ENCODE assay signal across 14 mouse cellular contexts in the genomic region with DNA sequence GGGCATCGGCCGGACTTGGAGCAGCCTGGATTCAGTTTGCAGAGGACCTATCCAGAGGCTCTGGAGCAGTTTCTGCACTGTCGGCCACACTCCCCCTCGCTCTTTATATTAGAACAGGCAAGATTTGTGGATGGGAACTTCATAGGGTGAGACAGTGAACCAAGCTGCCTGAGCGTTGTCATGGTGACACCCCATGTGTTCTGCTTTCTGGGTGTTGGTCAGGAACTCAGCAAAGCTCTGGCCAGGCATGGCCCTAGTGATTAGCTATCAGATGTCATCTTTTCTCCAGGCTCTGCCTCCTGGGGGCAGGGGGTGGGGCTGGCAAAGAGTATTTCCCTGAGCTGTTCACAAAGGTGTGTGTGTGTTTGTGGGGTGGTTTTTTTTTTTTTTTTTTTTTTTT. TPM values are rescaled to one million over a fixed set of nuclear protein-coding genes. Genes with fewer than 3 reads are reported as not detected.
DNase-seq lines count a peak whose midpoint lies in the region; ATAC-seq and TF ChIP-seq lines count a peak whose summit lies in the region.
"Had no signal": no experiment of that assay in that cellular context is flagged by ENCODE, and none has a peak within 500 bp of the region (broad histone marks: within the 10 kb centered on the region; RNA-seq: fewer than 3 reads in every experiment).

No protein-coding gene starts in this region.

- H3K4me2 ChIP-seq in hindbrain, embryonic 13.5 days: no peak overlapping the region
- H3K4me2 ChIP-seq in midbrain, embryonic 13.5 days (replicated peaks): no peak overlapping the region
- H3K4me2 ChIP-seq: heart, embryonic 13.5 days; limb, embryonic 12.5 days had no signal

- peak; percentile 30 for DNase-seq in hindbrain, embryonic 10.5 days (ENCODE audit: low spot score)
- peak; percentile 29 for DNase-seq in ES-E14 (ENCODE audit: low read depth, low spot score)
- DNase-seq in ZHBTc4 (ENCODE audit: low read depth, low spot score): peak; percentile 51
- DNase-seq in spleen, adult 12 weeks (ENCODE audit: low spot score): no peak
- DNase-seq: adrenal gland, postnatal 25 days; cerebellum, adult 9-11 months; kidney, adult 8-10 months; spleen, adult 18-20 months had no signal

- H3K9ac ChIP-seq in hindbrain, embryonic 13.5 days: no peak overlapping the region
- no peak overlapping the region for H3K9ac ChIP-seq in ES-E14 (ENCODE audit: insufficient read depth, low read depth, low read length, poor library complexity, severe bottlenecking)
- H3K9ac ChIP-seq in midbrain, embryonic 13.5 days (replicated peaks): no peak overlapping the region
- H3K9ac ChIP-seq: heart, embryonic 13.5 days; limb, embryonic 12.5 days had no signal

- H3K27me3 ChIP-seq in hindbrain, embryonic 10.5 days (ENCODE audit: insufficient read depth, poor library complexity, severe bottlenecking): no peaks in the 10 kb centered on the region
- 0 out of 2 replicates have a peak, but pooled peaks cover 4% of the 10 kb centered on the region for H3K27me3 ChIP-seq in hindbrain, embryonic 13.5 days
- H3K27me3 ChIP-seq in midbrain, embryonic 13.5 days: no peaks in the 10 kb centered on the region
- H3K27me3 ChIP-seq: heart, embryonic 13.5 days; limb, embryonic 12.5 days had no signal

- no peak overlapping the region for H3K4me3 ChIP-seq in hindbrain, embryonic 10.5 days
- no peak overlapping the region for H3K4me3 ChIP-seq in hindbrain, embryonic 13.5 days
- H3K4me3 ChIP-seq in ES-E14 (ENCODE audit: insufficient read depth in 1 of 2, low read depth in 1 of 2, low read length in 2 of 2, poor library complexity in 1 of 2, severe bottlenecking in 1 of 2): no peak overlapping the region
- no peak overlapping the region for H3K4me3 ChIP-seq in midbrain, embryonic 13.5 days (replicated peaks)
- H3K4me3 ChIP-seq: heart, embryonic 13.5 days; limb, embryonic 12.5 days had no signal

- H3K27ac ChIP-seq in hindbrain, embryonic 10.5 days: no peak overlapping the region
- H3K27ac ChIP-seq in hindbrain, embryonic 13.5 days: no peak overlapping the region
- no peak overlapping the region for H3K27ac ChIP-seq in ES-E14 (ENCODE audit: insufficient read depth, low read depth, low read length, poor library complexity, severe bottlenecking)
- no peak overlapping the region for H3K27ac ChIP-seq in midbrain, embryonic 13.5 days
- H3K27ac ChIP-seq: heart, embryonic 13.5 days; limb, embryonic 12.5 days had no signal

- 36% methylated on average over 5 of the region's 5 CpGs for WGBS in hindbrain, embryonic 10.5 days
- 39% methylated on average over 5 of the region's 5 CpGs for WGBS in hindbrain, embryonic 13.5 days
- 46% methylated on average over 5 of the region's 5 CpGs for WGBS in midbrain, embryonic 13.5 days

- no peak for ATAC-seq in hindbrain, embryonic 13.5 days (ENCODE audit: low FRiP score)
- 0 out of 2 replicates have a peak, but pooled peaks have one; percentile 45 for ATAC-seq in midbrain, embryonic 13.5 days
- no peak for ATAC-seq in activated CD4-positive, CD25-positive, alpha-beta regulatory T cell, adult 4 months
- ATAC-seq: lung, postnatal 0 days had no signal

- no peaks in the 10 kb centered on the region for H3K9me3 ChIP-seq in hindbrain, embryonic 10.5 days
- no peaks in the 10 kb centered on the region for H3K9me3 ChIP-seq in hindbrain, embryonic 13.5 days
- H3K9me3 ChIP-seq in ES-E14 (ENCODE audit: control insufficient read depth, insufficient read depth, low read depth, low read length): no peaks in the 10 kb centered on the region
- no peaks in the 10 kb centered on the region for H3K9me3 ChIP-seq in midbrain, embryonic 13.5 days
- H3K9me3 ChIP-seq: heart, embryonic 13.5 days; limb, embryonic 12.5 days had no signal

- H3K36me3 ChIP-seq in hindbrain, embryonic 10.5 days: no peaks in the 10 kb centered on the region
- H3K36me3 ChIP-seq in hindbrain, embryonic 13.5 days: no peaks in the 10 kb centered on the region
- H3K36me3 ChIP-seq in ES-E14 (ENCODE audit: control insufficient read depth, insufficient read depth, low read length, poor library complexity, severe bottlenecking): no peaks in the 10 kb centered on the region
- no peaks in the 10 kb centered on the region for H3K36me3 ChIP-seq in midbrain, embryonic 13.5 days
- H3K36me3 ChIP-seq: heart, embryonic 13.5 days; limb, embryonic 12.5 days had no signal

- H3K4me1 ChIP-seq in hindbrain, embryonic 10.5 days (replicated peaks): peaks cover 14% of the 10 kb centered on the region
- peaks cover 7% of the 10 kb centered on the region for H3K4me1 ChIP-seq in hindbrain, embryonic 13.5 days (replicated peaks)
- peaks cover 0 to 5% of the 10 kb centered on the region in 2 experiments; a peak in 1 of 4 replicates for H3K4me1 ChIP-seq in ES-E14 (ENCODE audit: control insufficient read depth in 2 of 2, insufficient read depth in 2 of 2, low read length in 2 of 2, poor library complexity in 1 of 2)
- peaks cover 6% of the 10 kb centered on the region for H3K4me1 ChIP-seq in midbrain, embryonic 13.5 days (replicated peaks)
- H3K4me1 ChIP-seq: limb, embryonic 12.5 days had no signal

- in situ Hi-C loops in ES-E14 (cut with MboI; ENCODE audit: low sequenced_read_pairs in 2 of 2, unreplicated experiment in 2 of 2): no loop called here

TF ChIP-seq in ES-E14, 5 proteins besides CTCF, POLR2A, EP300 and RAD21:
- TF ChIP-seq ZC3H11A (IDR thresholded peaks at IDR 0.05; ENCODE audit: borderline replicate concordance, low read depth, low read length) (no peak), MAFK (IDR thresholded peaks at IDR 0.05; ENCODE audit: insufficient read depth, low read depth, low read length) (no peak), HCFC1 (IDR thresholded peaks at IDR 0.05; ENCODE audit: borderline replicate concordance, insufficient read depth, low read length) (no peak), CHD2 (IDR thresholded peaks at IDR 0.05; ENCODE audit: low read depth, low read length) (no peak), ZNF384 (IDR thresholded peaks at IDR 0.05; ENCODE audit: low read depth, low read length) (no peak)
TF ChIP-seq in ES-E14: peak in this region for 0.

RNA-seq across cellular contexts. Expression of gene Guca2b, which starts 23.8 kb away (rescaled TPM):
- polyA plus RNA-seq in hindbrain, embryonic 10.5 days (2016; fragmentation: Nextera tagmentation; extraction: Ambion mirVana): not detected in 2 replicates
- not detected in 2 replicates for polyA plus RNA-seq in hindbrain, embryonic 13.5 days (2015; fragmentation: Nextera tagmentation; extraction: Ambion mirVana)
- not detected in 2 replicates for total RNA-seq in ES-E14 (2012; rRNA removed)
- polyA plus RNA-seq in midbrain, embryonic 13.5 days (2015; fragmentation: Nextera tagmentation; extraction: Ambion mirVana): not detected in 2 replicates
- not detected for polyA plus RNA-seq in activated CD4-positive, CD25-positive, alpha-beta regulatory T cell, adult 4 months (2017; shearing (Covaris generic))
- total RNA-seq: adrenal gland, postnatal 25 days had no signal
- polyA plus RNA-seq: heart, embryonic 13.5 days; limb, embryonic 12.5 days; lung, postnatal 0 days had no signal

RNA-seq across cellular contexts. Expression of gene Guca2a, which starts 45.1 kb away (rescaled TPM):
- not detected in 2 replicates for polyA plus RNA-seq in hindbrain, embryonic 10.5 days (2016; fragmentation: Nextera tagmentation; extraction: Ambion mirVana)
- polyA plus RNA-seq in hindbrain, embryonic 13.5 days (2015; fragmentation: Nextera tagmentation; extraction: Ambion mirVana): not detected in 2 replicates
- total RNA-seq in ES-E14 (2012; rRNA removed): not detected in 2 replicates
- not detected in 2 replicates for polyA plus RNA-seq in midbrain, embryonic 13.5 days (2015; fragmentation: Nextera tagmentation; extraction: Ambion mirVana)
- polyA plus RNA-seq in activated CD4-positive, CD25-positive, alpha-beta regulatory T cell, adult 4 months (2017; shearing (Covaris generic)): not detected
- polyA plus RNA-seq: heart, embryonic 13.5 days; limb, embryonic 12.5 days had no signal

RNA-seq across cellular contexts. Expression of gene Hivep3, which starts 51.0 kb away (rescaled TPM):
- polyA plus RNA-seq in hindbrain, embryonic 10.5 days (2016; fragmentation: Nextera tagmentation; extraction: Ambion mirVana): 0.47 and 2.1 TPM in 2 replicates
- polyA plus RNA-seq in hindbrain, embryonic 13.5 days (2015; fragmentation: Nextera tagmentation; extraction: Ambion mirVana): 9.1 and 12.8 TPM in 2 replicates
- 1.4 TPM in 2 replicates for total RNA-seq in ES-E14 (2012; rRNA removed)
- 9.5 and 10.5 TPM in 2 replicates for polyA plus RNA-seq in midbrain, embryonic 13.5 days (2015; fragmentation: Nextera tagmentation; extraction: Ambion mirVana)
- 10 to 100 TPM; 21.0 to 25.2 TPM for polyA plus RNA-seq in activated CD4-positive, CD25-positive, alpha-beta regulatory T cell, adult 4 months (2017; shearing (Covaris generic))
